Comparison of ENCODE assay signal across 8 mouse cellular contexts in the genomic region with DNA sequence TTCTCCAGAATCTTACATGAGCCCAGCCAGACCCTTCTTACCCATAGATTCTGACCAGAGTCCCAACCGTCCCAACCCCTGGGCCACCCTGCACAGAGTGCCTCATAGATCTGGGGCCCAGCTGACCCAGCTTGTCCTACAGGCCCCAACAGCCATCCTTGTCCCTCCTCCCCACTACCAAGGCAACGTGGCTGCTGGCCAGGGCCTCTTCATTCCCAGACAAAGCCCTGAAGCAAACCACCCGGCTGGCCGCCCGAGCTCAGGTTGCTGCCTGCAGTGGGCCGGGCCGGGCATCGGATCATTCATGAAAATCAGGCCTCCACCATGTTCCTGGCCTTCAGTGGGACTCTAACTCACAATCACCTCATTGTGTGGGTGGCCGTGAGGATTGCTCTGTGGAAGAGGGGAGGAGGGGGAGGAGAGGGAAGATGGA.
A peak's percentile ranks its signal among the peaks of the same experiment; 100 is the strongest.
DNase-seq lines count a peak whose midpoint lies in the region; ATAC-seq and TF ChIP-seq lines count a peak whose summit lies in the region.

No protein-coding gene starts in this region.

- DNase-seq in adrenal gland, postnatal 14 days = peak; percentile 56
- peak; percentile 63 for DNase-seq in forebrain, embryonic 11.5 days (ENCODE audit: low spot score)
- DNase-seq in layer of hippocampus, postnatal 10 days (ENCODE audit: low spot score in 2 of 2) = peak; percentile 79 to 84
- peak; percentile 50 for DNase-seq in lung, postnatal 14 days
- DNase-seq in stomach, postnatal 0 days (ENCODE audit: low spot score) = peak; percentile 42
- DNase-seq in spleen, postnatal 14 days (ENCODE audit: low spot score in 2 of 2) = no peak

- H3K4me1 ChIP-seq in heart, embryonic 16.5 days (ENCODE audit: control insufficient read depth, insufficient read depth, low read length) = peaks cover 18% of the 10 kb centered on the region
- peaks cover 40% of the 10 kb centered on the region for H3K4me1 ChIP-seq in heart, embryonic 12.5 days (replicated peaks)
- H3K4me1 ChIP-seq in forebrain, embryonic 11.5 days (replicated peaks; ENCODE audit: control insufficient read depth, insufficient read depth, low read length) = peaks cover 7% of the 10 kb centered on the region; the same call in 1 of the 2 replicates
- H3K4me1 ChIP-seq in stomach, postnatal 0 days (replicated peaks; ENCODE audit: control insufficient read depth, insufficient read depth) = peaks cover 3% of the 10 kb centered on the region; the same call in 1 of the 2 replicates

- peak; percentile 47 for ATAC-seq in heart, embryonic 16.5 days (replicated peaks; ENCODE audit: extremely low read depth, insufficient read depth, low FRiP score)
- no peak for ATAC-seq in heart, embryonic 12.5 days (ENCODE audit: insufficient number of reproducible peaks, low FRiP score)
- ATAC-seq in forebrain, embryonic 11.5 days (replicated peaks; ENCODE audit: low FRiP score) = peak; percentile 55; the same call in 1 of the 2 replicates
- ATAC-seq in stomach, postnatal 0 days (ENCODE audit: low FRiP score, low TSS enrichment) = no peak

- H3K9ac ChIP-seq in heart, embryonic 16.5 days (ENCODE audit: low read length) = no peak overlapping the region
- H3K9ac ChIP-seq in heart, embryonic 12.5 days = no peak overlapping the region
- H3K9ac ChIP-seq in forebrain, embryonic 11.5 days (ENCODE audit: low read length) = no peak overlapping the region
- H3K9ac ChIP-seq in stomach, postnatal 0 days (ENCODE audit: low read length) = no peak overlapping the region

- WGBS in heart, embryonic 16.5 days = 42% methylated on average over 9 of the region's 9 CpGs
- WGBS in heart, embryonic 12.5 days = 43% methylated on average over 9 of the region's 9 CpGs
- 45% methylated on average over 9 of the region's 9 CpGs for WGBS in forebrain, embryonic 11.5 days
- WGBS in stomach, postnatal 0 days = 27% methylated on average over 9 of the region's 9 CpGs

- no peak overlapping the region for H3K4me3 ChIP-seq in heart, embryonic 16.5 days (ENCODE audit: low read length)
- H3K4me3 ChIP-seq in heart, embryonic 12.5 days = no peak overlapping the region
- no peak overlapping the region for H3K4me3 ChIP-seq in forebrain, embryonic 11.5 days (ENCODE audit: low read depth, low read length)
- no peak overlapping the region for H3K4me3 ChIP-seq in stomach, postnatal 0 days (ENCODE audit: low read depth, low read length)

- H3K27ac ChIP-seq in heart, embryonic 16.5 days (ENCODE audit: low read length) = peak overlapping the region; percentile 42; the same call in 1 of the 2 replicates
- no peak overlapping the region; the same call in 1 of the 2 replicates for H3K27ac ChIP-seq in heart, embryonic 12.5 days (ENCODE audit: poor library complexity, severe bottlenecking)
- H3K27ac ChIP-seq in forebrain, embryonic 11.5 days (ENCODE audit: low read depth, low read length) = no peak overlapping the region
- peak overlapping the region; percentile 53 for H3K27ac ChIP-seq in stomach, postnatal 0 days (replicated peaks)

- no peak for TF ChIP-seq EP300 in stomach, postnatal 0 days (optimal IDR thresholded peaks at IDR 0.05)

- TF ChIP-seq CTCF in stomach, postnatal 0 days (IDR thresholded peaks at IDR 0.05; ENCODE audit: low read depth) = no peak

- no peaks in the 10 kb centered on the region for H3K27me3 ChIP-seq in heart, embryonic 16.5 days (ENCODE audit: control insufficient read depth, insufficient read depth, low read length)
- 0 out of 2 replicates have a peak, but pooled peaks cover 5% of the 10 kb centered on the region for H3K27me3 ChIP-seq in heart, embryonic 12.5 days (replicated peaks)
- H3K27me3 ChIP-seq in forebrain, embryonic 11.5 days (ENCODE audit: control insufficient read depth, insufficient read depth, low read length) = no peaks in the 10 kb centered on the region
- no peaks in the 10 kb centered on the region for H3K27me3 ChIP-seq in stomach, postnatal 0 days (ENCODE audit: control insufficient read depth, insufficient read depth, low read length)

- no peaks in the 10 kb centered on the region for H3K9me3 ChIP-seq in heart, embryonic 16.5 days (replicated peaks; ENCODE audit: control insufficient read depth, low read length)
- no peaks in the 10 kb centered on the region for H3K9me3 ChIP-seq in heart, embryonic 12.5 days (replicated peaks)
- no peaks in the 10 kb centered on the region for H3K9me3 ChIP-seq in forebrain, embryonic 11.5 days (ENCODE audit: control insufficient read depth, low read length)
- H3K9me3 ChIP-seq in stomach, postnatal 0 days (ENCODE audit: control insufficient read depth, low read length) = no peaks in the 10 kb centered on the region

- no peaks in the 10 kb centered on the region for H3K36me3 ChIP-seq in heart, embryonic 16.5 days (ENCODE audit: control insufficient read depth, insufficient read depth)
- H3K36me3 ChIP-seq in heart, embryonic 12.5 days = no peaks in the 10 kb centered on the region
- H3K36me3 ChIP-seq in forebrain, embryonic 11.5 days (ENCODE audit: control insufficient read depth, insufficient read depth, low read length) = no peaks in the 10 kb centered on the region
- H3K36me3 ChIP-seq in stomach, postnatal 0 days (ENCODE audit: control insufficient read depth, insufficient read depth, low read length) = no peaks in the 10 kb centered on the region

- 0 out of 2 replicates have a peak overlapping the region, but pooled peaks have one; percentile 7 for H3K4me2 ChIP-seq in heart, embryonic 16.5 days (ENCODE audit: low read depth, low read length)
- no peak overlapping the region for H3K4me2 ChIP-seq in heart, embryonic 12.5 days
- H3K4me2 ChIP-seq in forebrain, embryonic 11.5 days (ENCODE audit: low read depth, low read length, severe bottlenecking) = no peak overlapping the region
- H3K4me2 ChIP-seq in stomach, postnatal 0 days (replicated peaks; ENCODE audit: low read depth) = no peak overlapping the region

Comparison
In these comparisons a context has a peak if more than half of its experiments do, and no peak if none do; other contexts are left out.
1. ATAC-seq: peak in heart, embryonic 16.5 days (single experiment) and forebrain, embryonic 11.5 days (single experiment); none in heart, embryonic 12.5 days (single experiment) and stomach, postnatal 0 days (single experiment).
2. H3K27ac ChIP-seq: peak in heart, embryonic 16.5 days (single experiment) and stomach, postnatal 0 days (single experiment); none in heart, embryonic 12.5 days (single experiment) and forebrain, embryonic 11.5 days (single experiment).
3. DNase-seq: peak in adrenal gland, postnatal 14 days (single experiment), forebrain, embryonic 11.5 days (single experiment), layer of hippocampus, postnatal 10 days (2 of 2), lung, postnatal 14 days (single experiment) and stomach, postnatal 0 days (single experiment); none in spleen, postnatal 14 days (0 of 2).